Mouse (Mus musculus): ENCODE data around the gene 1600014C23Rik.
A peak's percentile ranks its signal among the peaks of the same experiment; 100 is the strongest.

1600014C23Rik gene

DNA sequence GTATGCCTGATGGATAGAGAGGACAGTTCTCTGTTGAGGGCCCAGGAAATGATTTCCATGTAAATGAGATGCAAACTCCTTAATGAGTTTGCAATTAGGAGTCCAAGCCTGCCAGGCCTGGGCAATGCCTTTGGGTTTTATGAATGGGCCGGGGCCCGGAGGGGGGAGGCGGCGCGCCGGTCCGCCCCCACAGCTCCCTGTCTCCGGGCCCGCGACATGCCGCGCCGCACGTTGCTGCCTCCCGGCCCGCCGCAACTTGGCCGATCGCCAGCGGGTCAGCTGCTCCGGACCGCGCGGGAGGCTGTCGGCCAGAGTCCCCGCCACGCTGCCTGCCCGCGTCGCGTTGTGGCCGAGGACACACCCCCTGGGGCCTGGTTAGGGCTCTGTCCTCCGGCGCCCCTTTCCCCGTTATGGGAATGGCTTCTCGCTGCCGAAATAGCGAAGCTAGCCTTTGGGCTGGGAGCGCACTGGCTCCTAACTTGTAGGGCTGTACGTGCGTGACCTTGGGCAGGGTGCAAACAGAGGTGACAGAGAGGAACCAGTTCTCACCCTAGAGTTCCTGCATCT, at the start of gene 1600014C23Rik:
1600014C23Rik (minus strand) TSS at position 110 of the 567 bp plus-strand sequence.
- Histone ChIP-seq H3K4me1 (replicated peaks; ENCODE audit: low read depth, low read length) (peaks cover 84% of the 10 kb centered on the region), H3K9me3 (ENCODE audit: low read length) (no peaks in the 10 kb centered on the region), H3K36me3 (ENCODE audit: insufficient read depth, low read length) (no peaks in the 10 kb centered on the region), H3K27me3 (ENCODE audit: insufficient read depth, low read length) (peaks cover 29% of the 10 kb centered on the region), H3K4me3 (replicated peaks; ENCODE audit: low read length) (peak within 1 kb of the TSS; percentile 80)
- TF ChIP-seq NANOG (IDR thresholded peaks at IDR 0.05; ENCODE audit: borderline replicate concordance, low read length), result no peak
- no peak for TF ChIP-seq CTCF (conservative IDR thresholded peaks at IDR 0.05; ENCODE audit: low read length)
- TF ChIP-seq POU5F1 (IDR thresholded peaks at IDR 0.05; ENCODE audit: borderline replicate concordance, low read length), result no peak

DNA sequence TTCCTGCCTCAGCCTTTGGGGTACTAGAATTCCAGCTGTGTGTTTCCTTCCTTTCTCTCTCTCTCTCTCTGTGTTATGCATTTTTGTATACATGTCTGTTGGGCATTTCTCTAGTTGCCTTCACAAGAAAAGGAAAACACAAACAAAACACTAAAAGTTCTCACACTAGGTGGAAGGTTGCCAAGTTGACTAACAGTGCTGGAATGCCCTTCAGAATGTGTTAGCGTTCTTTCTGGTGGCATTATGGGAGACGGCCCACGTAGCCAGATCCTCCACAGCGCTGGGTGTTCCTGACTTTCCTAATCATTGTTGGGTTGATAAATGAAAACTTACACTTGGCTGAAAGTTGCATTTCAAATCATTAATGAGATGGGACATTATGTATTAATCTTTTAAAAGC, 44.8 kb upstream of the 1600014C23Rik start:
- Histone ChIP-seq H3K27me3 (ENCODE audit: insufficient read depth, low read length) (peaks cover 4% of the 10 kb centered on the region; the same call in 1 of the 2 replicates), H3K4me3 (replicated peaks; ENCODE audit: low read length) (no peak overlapping the region), H3K9me3 (ENCODE audit: low read length) (no peaks in the 10 kb centered on the region), H3K4me1 (replicated peaks; ENCODE audit: low read depth, low read length) (peaks cover 18% of the 10 kb centered on the region), H3K36me3 (ENCODE audit: insufficient read depth, low read length) (no peaks in the 10 kb centered on the region)
- TF ChIP-seq NANOG (IDR thresholded peaks at IDR 0.05; ENCODE audit: borderline replicate concordance, low read length), result no peak
- no peak for TF ChIP-seq CTCF (conservative IDR thresholded peaks at IDR 0.05; ENCODE audit: low read length)
- TF ChIP-seq POU5F1 (IDR thresholded peaks at IDR 0.05; ENCODE audit: borderline replicate concordance, low read length), result no peak

DNA sequence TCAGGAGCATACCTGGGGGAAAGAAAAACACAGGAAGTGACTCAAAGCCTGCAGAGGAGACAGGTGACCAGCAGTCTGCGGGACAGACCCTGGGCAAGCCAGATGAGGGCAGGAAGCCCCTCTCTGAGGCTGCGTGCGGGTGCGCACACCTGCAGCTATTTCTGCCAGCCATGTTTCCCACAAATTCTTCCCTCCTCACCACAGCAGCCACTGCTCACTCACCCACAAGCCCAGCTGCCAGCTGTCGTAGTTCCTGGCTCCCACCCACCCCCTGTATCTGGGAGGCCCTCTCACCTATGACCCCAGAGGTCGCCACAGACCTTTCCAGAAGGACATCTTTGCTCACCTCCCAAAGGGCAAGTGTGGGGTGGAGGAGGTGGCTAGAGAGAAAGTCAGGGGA, 43.8 kb upstream of the 1600014C23Rik start:
- H3K36me3 ChIP-seq (ENCODE audit: insufficient read depth, low read length), result no peaks in the 10 kb centered on the region
- no peaks in the 10 kb centered on the region for H3K27me3 ChIP-seq (ENCODE audit: insufficient read depth, low read length)
- no peaks in the 10 kb centered on the region for H3K9me3 ChIP-seq (ENCODE audit: low read length)
- H3K4me1 ChIP-seq (replicated peaks; ENCODE audit: low read depth, low read length), result peaks cover 26% of the 10 kb centered on the region
- no peak overlapping the region for H3K4me3 ChIP-seq (replicated peaks; ENCODE audit: low read length)
- TF ChIP-seq CTCF (conservative IDR thresholded peaks at IDR 0.05; ENCODE audit: low read length), result no peak

DNA sequence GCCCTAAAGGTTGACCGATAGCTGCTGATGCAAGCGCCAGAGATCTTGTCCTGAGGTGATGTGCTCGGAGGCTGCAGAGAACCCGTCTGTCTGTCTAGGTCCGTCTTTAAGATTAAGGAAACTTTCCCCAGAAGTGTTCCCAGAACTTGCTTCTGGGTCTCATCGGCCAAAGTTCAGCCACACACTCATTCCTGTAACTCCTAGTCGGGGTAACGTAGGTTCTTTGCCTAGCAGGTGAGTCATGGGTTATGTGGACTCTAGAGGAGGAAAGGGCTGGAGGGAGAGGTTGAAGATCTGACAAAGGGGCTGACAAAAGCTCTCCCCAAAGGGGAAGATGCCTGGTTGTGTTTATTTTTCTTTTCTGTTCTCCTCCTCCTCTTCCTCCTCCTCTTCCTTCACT, 42.5 kb upstream of the 1600014C23Rik start:
- H3K4me3 ChIP-seq (replicated peaks; ENCODE audit: low read length), result no peak overlapping the region
- TF ChIP-seq POU5F1 (IDR thresholded peaks at IDR 0.05; ENCODE audit: borderline replicate concordance, low read length) (no peak), NANOG (IDR thresholded peaks at IDR 0.05; ENCODE audit: borderline replicate concordance, low read length) (no peak), CTCF (conservative IDR thresholded peaks at IDR 0.05; ENCODE audit: low read length) (no peak)
- H3K27me3 ChIP-seq (ENCODE audit: insufficient read depth, low read length), result no peaks in the 10 kb centered on the region
- H3K4me1 ChIP-seq (replicated peaks; ENCODE audit: low read depth, low read length), result peaks cover 30% of the 10 kb centered on the region
- no peaks in the 10 kb centered on the region for H3K36me3 ChIP-seq (ENCODE audit: insufficient read depth, low read length)
- H3K9me3 ChIP-seq (ENCODE audit: low read length), result no peaks in the 10 kb centered on the region

DNA sequence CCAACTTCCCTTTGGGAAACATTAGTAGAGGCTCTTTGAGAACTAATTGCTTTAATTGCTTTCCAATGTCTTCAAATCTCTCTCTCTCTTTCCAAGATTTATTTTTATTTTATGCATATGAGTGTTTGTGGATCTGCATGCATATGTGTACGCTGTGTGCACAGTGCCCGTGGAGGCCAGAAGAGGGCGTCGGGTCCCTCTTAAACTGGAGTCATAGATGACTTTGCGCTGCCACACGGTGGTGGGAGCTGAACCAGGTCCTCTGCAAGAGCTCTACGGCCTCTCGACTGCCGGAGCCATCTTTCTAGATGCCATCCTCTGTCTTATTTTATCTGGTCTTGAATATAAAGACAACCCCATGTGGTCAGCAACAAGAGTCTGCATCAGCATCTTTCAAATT, 41.8 kb upstream of the 1600014C23Rik start:
- Histone ChIP-seq H3K36me3 (ENCODE audit: insufficient read depth, low read length) (no peaks in the 10 kb centered on the region), H3K4me3 (replicated peaks; ENCODE audit: low read length) (no peak overlapping the region), H3K4me1 (replicated peaks; ENCODE audit: low read depth, low read length) (peaks cover 31% of the 10 kb centered on the region), H3K27me3 (ENCODE audit: insufficient read depth, low read length) (no peaks in the 10 kb centered on the region), H3K9me3 (ENCODE audit: low read length) (no peaks in the 10 kb centered on the region)
- TF ChIP-seq CTCF (conservative IDR thresholded peaks at IDR 0.05; ENCODE audit: low read length), result peak; percentile 37
- no peak for TF ChIP-seq POU5F1 (IDR thresholded peaks at IDR 0.05; ENCODE audit: borderline replicate concordance, low read length)

DNA sequence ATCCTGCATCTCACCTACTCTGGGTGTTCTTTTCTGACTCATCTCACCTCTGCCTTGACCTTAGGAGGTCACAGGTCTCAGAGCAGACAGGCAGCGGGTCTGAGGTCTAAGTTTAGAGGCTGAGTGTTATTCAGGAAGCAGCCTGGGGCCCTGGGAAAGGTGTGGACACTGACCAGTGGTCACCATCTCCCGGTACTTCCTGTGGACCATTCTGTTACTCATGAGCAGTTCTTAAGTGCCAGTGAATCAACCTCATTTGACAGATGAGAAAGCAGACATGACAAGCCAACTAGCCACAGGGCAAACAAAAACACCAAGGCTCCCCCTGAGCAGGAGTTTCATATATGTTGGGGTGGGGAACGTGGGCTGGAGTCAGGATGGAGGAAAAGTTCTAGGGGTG, 38.9 kb upstream of the 1600014C23Rik start:
- peaks cover 56% of the 10 kb centered on the region for H3K4me1 ChIP-seq (replicated peaks; ENCODE audit: low read depth, low read length)
- no peak overlapping the region for H3K4me3 ChIP-seq (replicated peaks; ENCODE audit: low read length)
- no peaks in the 10 kb centered on the region for H3K9me3 ChIP-seq (ENCODE audit: low read length)
- no peaks in the 10 kb centered on the region for H3K36me3 ChIP-seq (ENCODE audit: insufficient read depth, low read length)
- H3K27me3 ChIP-seq (ENCODE audit: insufficient read depth, low read length), result no peaks in the 10 kb centered on the region
- no peak for TF ChIP-seq NANOG (IDR thresholded peaks at IDR 0.05; ENCODE audit: borderline replicate concordance, low read length)
- TF ChIP-seq POU5F1 (IDR thresholded peaks at IDR 0.05; ENCODE audit: borderline replicate concordance, low read length), result no peak
- no peak for TF ChIP-seq CTCF (conservative IDR thresholded peaks at IDR 0.05; ENCODE audit: low read length)

DNA sequence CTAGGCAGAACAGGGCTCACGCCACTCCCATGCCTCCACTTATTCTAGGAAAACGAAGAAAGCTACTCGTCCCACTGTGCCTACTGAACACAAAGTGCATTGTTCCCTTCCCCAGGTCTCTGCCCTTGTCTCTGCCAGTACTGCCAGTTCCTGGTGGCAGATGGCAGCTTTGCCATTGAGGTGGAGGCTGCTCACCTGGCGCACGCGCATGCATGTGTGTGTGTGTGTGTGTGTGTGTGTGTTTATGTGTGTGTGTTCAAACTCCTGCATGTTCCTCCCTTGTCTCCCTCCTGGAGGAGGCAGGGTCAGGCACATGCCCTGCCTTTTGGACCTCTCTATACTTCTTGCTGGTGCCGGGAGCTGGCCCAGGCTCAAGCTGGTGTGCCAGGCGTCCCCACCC, 38.5 kb upstream of the 1600014C23Rik start:
- TF ChIP-seq POU5F1 (IDR thresholded peaks at IDR 0.05; ENCODE audit: borderline replicate concordance, low read length), result no peak
- Histone ChIP-seq H3K27me3 (ENCODE audit: insufficient read depth, low read length) (no peaks in the 10 kb centered on the region), H3K4me3 (replicated peaks; ENCODE audit: low read length) (no peak overlapping the region), H3K36me3 (ENCODE audit: insufficient read depth, low read length) (no peaks in the 10 kb centered on the region), H3K4me1 (replicated peaks; ENCODE audit: low read depth, low read length) (peaks cover 56% of the 10 kb centered on the region), H3K9me3 (ENCODE audit: low read length) (no peaks in the 10 kb centered on the region)

DNA sequence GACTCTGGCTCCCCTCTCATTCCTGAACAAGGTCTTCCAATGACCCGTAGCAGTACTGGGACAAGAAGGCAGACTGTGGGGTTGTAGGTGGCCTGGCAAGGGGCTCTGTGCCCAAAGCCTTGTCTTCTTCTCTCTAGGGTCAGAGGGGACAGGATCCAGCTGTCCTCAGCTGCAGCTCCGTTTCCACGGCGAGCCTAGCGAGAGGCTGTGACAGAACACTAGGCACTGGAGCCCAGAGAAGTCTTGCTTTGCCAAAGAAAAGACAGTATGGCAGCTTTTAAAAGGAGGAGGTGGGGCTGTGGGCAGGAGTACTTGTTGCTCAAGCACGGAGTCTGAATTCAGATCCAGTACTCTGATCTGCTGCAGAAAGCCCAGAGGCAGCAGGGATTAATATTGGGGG, 36.8 kb upstream of the 1600014C23Rik start:
- H3K9me3 ChIP-seq (ENCODE audit: low read length), result no peaks in the 10 kb centered on the region
- peaks cover 68% of the 10 kb centered on the region for H3K4me1 ChIP-seq (replicated peaks; ENCODE audit: low read depth, low read length)
- no peak overlapping the region for H3K4me3 ChIP-seq (replicated peaks; ENCODE audit: low read length)
- TF ChIP-seq POU5F1 (IDR thresholded peaks at IDR 0.05; ENCODE audit: borderline replicate concordance, low read length) (no peak), NANOG (IDR thresholded peaks at IDR 0.05; ENCODE audit: borderline replicate concordance, low read length) (no peak), CTCF (conservative IDR thresholded peaks at IDR 0.05; ENCODE audit: low read length) (no peak)
- no peaks in the 10 kb centered on the region for H3K36me3 ChIP-seq (ENCODE audit: insufficient read depth, low read length)
- no peaks in the 10 kb centered on the region for H3K27me3 ChIP-seq (ENCODE audit: insufficient read depth, low read length)

DNA sequence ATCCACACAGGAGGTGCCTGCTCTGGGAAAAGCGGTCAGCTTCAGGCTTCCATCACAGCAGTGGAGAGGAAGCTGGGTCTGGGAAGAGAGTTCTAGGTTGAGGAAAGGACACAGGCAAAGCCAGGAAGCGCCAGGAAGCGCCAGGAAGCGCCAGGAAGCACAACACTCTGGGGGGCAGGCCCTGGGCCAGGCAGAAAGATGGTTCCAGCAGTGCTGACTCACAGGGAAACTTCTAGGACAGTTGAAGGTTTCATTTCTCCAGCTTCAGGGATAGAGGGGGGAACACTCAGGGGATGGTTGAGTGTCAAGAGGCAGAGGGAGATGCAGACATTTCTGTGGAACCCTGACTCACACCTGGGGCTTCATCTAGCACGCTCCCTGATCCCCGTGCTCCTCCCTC, 36.2 kb upstream of the 1600014C23Rik start:
- H3K36me3 ChIP-seq (ENCODE audit: insufficient read depth, low read length), result no peaks in the 10 kb centered on the region
- H3K27me3 ChIP-seq (ENCODE audit: insufficient read depth, low read length), result no peaks in the 10 kb centered on the region
- H3K9me3 ChIP-seq (ENCODE audit: low read length), result no peaks in the 10 kb centered on the region
- no peak for TF ChIP-seq NANOG (IDR thresholded peaks at IDR 0.05; ENCODE audit: borderline replicate concordance, low read length)
- TF ChIP-seq CTCF (conservative IDR thresholded peaks at IDR 0.05; ENCODE audit: low read length), result no peak
- no peak for TF ChIP-seq POU5F1 (IDR thresholded peaks at IDR 0.05; ENCODE audit: borderline replicate concordance, low read length)
- H3K4me3 ChIP-seq (replicated peaks; ENCODE audit: low read length), result no peak overlapping the region
- H3K4me1 ChIP-seq (replicated peaks; ENCODE audit: low read depth, low read length), result peaks cover 74% of the 10 kb centered on the region

Data from E14TG2a.4 (cell line).